Mouse (Mus musculus): ENCODE measurements around the gene Nfkbid.
"Not testable (repeated sequence)": the region's sequence is repeated elsewhere in the genome, so short reads cannot be mapped to it uniquely, and the experiment has no call there.

Gene Nfkbid

GRCm38 (mm10) chr7:30464816-30465300, 43.3 kb downstream of the Nfkbid start:
- no peak for DNase-seq (ENCODE audit: low spot score)

DNA sequence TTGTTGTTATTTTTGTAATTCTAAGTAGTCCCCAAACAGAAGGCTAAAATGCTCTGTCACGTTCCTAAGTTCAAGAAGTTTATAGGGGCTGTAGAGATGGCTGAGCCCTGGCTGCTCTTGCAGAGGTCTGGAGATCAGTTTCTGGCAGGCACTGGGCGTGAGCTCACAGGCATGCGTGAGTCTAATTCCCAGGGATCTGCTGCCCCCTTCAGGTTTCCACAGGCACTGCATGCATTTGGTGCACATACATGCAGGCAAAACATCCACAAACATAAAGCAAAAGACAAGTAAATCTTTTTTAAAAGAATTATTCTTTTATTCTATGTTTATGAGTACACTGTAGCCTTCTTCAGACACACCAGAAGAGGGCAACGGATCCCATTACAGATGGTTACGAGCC, 50.9 kb downstream of the Nfkbid start:
- DNase-seq (ENCODE audit: low spot score) = no peak

DNA sequence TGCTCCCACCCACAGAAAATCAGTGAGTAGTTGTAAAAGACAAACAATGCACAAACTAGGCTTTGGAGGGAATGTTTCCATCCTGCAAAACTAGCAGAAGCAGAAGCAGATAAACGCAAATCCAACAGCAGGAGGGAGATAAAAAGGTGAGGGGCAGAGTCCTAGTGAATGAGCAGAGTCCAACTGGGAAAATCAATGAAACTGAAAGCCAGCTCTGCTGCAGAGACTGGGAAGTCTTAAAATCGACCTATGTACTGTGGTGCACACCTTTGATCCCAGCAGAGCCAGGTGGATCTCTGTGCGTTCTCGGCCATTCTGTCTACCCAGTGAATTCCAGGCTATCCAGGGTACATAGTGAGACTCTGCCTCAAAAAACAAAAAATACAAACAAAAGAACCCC, 53.5 kb downstream of the Nfkbid start:
- DNase-seq (ENCODE audit: low spot score) = no peak

DNA sequence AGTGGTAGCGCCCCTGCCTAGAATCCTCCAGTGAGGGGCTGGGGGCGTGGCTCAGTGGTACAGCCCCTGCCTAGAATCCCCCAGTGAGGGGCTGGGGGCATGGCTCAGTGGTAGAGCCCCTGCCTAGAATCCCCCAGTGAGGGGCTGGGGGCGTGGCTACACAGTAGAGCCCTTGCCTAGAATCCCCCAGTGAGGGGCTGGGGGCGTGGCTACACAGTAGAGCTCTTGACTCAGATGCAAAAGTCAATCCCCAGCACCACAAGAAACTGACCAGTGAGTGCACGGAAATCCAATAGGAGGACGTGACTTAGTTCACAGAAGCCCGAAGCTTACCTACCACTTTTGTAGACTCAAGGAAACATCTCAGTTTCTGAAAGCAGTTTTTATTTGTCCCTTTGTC, 54.6 kb downstream of the Nfkbid start:
- DNase-seq (ENCODE audit: low spot score) = not testable (repeated sequence)

DNA sequence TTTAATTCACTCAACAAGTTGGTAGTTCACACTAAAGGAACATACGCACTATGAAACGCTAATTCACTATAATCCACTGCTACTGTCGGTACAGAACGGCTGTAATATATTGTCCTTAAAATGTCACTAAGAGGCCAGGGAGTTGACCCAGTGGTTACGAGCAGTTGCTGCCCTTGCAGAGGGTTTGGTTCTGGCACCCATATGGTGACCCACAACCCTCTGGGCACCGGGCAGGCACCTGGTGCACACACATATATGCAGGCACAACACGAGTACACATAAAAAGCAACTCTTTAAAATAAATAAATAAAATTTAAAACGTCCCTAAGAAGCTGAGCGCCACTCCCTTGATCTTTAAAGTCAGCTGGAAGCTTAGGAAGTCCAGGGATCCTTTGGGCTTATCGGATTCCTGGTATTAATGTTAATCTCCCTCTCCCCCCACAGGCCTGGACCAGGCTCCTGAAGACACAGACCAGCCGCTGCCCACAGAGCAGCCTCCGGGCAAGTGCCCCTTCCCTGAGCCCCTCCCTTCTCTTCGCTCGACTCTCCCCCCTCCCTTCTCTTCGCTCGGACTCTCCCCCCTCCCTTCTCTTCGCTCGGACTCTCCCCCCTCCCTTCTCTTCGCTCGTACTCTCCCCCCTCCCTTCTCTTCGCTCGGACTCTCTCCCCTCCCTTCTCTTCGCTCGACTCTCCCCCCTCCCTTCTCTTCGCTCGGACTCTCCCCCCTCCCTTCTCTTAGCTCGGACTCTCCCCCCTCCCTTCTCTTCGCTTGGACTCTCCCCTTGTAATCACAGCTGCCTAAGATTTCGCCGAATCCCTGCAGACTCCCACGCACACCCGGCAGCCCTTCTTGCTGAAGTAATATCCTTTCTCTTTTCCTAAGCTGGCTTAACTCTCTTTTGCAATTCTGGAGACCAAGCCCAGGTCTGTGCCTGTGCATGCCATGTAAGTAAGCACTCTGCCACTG, 56.2 kb downstream of the Nfkbid start:
- no peak for DNase-seq (ENCODE audit: low spot score)
